Mouse (Mus musculus) monocyte, adult 5-6 weeks (primary cell): Measurements from ENCODE around the gene Pbrm1. TPM values are rescaled to one million over a fixed set of nuclear protein-coding genes. Genes with fewer than 3 reads are reported as not detected.
A peak's percentile ranks its signal among the peaks of the same experiment; 100 is the strongest.

Experiments used
- ATAC-seq: fragments of 153-309, 156-312 bp; replicated peaks from 2 replicates; pipeline ENCODE4 v1.8.0; 2017; ENCODE audit warnings: mild to moderate bottlenecking; ENCODE audit not compliant: low TSS enrichment, insufficient number of reproducible peaks, severe bottlenecking, poor library complexity, low FRiP score
- total RNA-seq: library from RNA; stranded (forward); fragments of 200-1000, 200-491, 200-594 nt; gene quantifications from 3 replicates; pipeline ENCODE4 v1.2.3, GENCODE M21; 2017

Gene Pbrm1
- total RNA-seq, 1 experiment from 2014 or later, result 41.7 TPM

GRCm38 (mm10) chr14:31160196-31161150, 141.5 kb downstream of the Pbrm1 start:
- ATAC-seq, result peak; percentile 81

GRCm38 (mm10) chr14:31161191-31161590, 142.3 kb downstream of the Pbrm1 start:
- no peak for ATAC-seq

GRCm38 (mm10) chr14:31161638-31162037, 142.7 kb downstream of the Pbrm1 start:
- ATAC-seq, result no peak

- no peak for ATAC-seq
Measured at GRCm38 (mm10) chr14:31164067-31164466, 145.1 kb downstream of the Pbrm1 start.

- no peak for ATAC-seq
Measured at GRCm38 (mm10) chr14:31165010-31165409, 146.1 kb downstream of the Pbrm1 start.

- no peak for ATAC-seq
Measured at GRCm38 (mm10) chr14:31165458-31165857, 146.5 kb downstream of the Pbrm1 start.

- peak; percentile 79 for ATAC-seq
Measured at GRCm38 (mm10) chr14:31165991-31166630, 147.2 kb downstream of the Pbrm1 start.

- no peak for ATAC-seq
Measured at GRCm38 (mm10) chr14:31166827-31167226, 147.9 kb downstream of the Pbrm1 start.

- ATAC-seq, result no peak
Measured at GRCm38 (mm10) chr14:31168425-31168824, 149.5 kb downstream of the Pbrm1 start, which contains the start of gene Stab1. TSS of gene Stab1 (minus strand) at chr14:31168641.

- ATAC-seq, result no peak
Measured at GRCm38 (mm10) chr14:31169508-31169907, 150.6 kb downstream of the Pbrm1 start.

GRCm38 (mm10) chr14:31170963-31171362, 152.0 kb downstream of the Pbrm1 start:
- no peak for ATAC-seq

Other genes with a start within 250 kb of the Pbrm1 start
- 6.1 to 14.1 TPM (median 11.7 TPM) in 3 replicates for gene Tmem110, start 193.5 kb upstream of the Pbrm1 start, total RNA-seq
- gene Mustn1, start 139.9 kb upstream of the Pbrm1 start, total RNA-seq, result 0.49 to 1.3 TPM in 2 of 3 replicates, not detected in the other
- gene Itih4, start 132.7 kb upstream of the Pbrm1 start, total RNA-seq, result not detected in 3 replicates
- gene Itih3, start 95.4 kb upstream of the Pbrm1 start, total RNA-seq, result not detected in 3 replicates
- gene Itih1, start 75.8 kb upstream of the Pbrm1 start, total RNA-seq, result not detected in 3 replicates
- 5.3 to 6.9 TPM (median 5.3 TPM) in 3 replicates for gene Nek4, start 67.8 kb upstream of the Pbrm1 start, total RNA-seq
- 17.0 to 29.2 TPM (median 20.6 TPM) in 3 replicates for gene Glt8d1, start 17.7 kb upstream of the Pbrm1 start, total RNA-seq
- 73.5 to 105 TPM (median 73.5 TPM) in 3 replicates for gene Spcs1, start 17.5 kb upstream of the Pbrm1 start, total RNA-seq
- 99.4 to 162 TPM (median 133 TPM) in 3 replicates for gene Gnl3, start within 50 bp of the Pbrm1 start, total RNA-seq
- gene Smim4, start 109.8 kb downstream of the Pbrm1 start, total RNA-seq, result 28.8 to 62.7 TPM (median 40.4 TPM) in 3 replicates
- gene Nt5dc2, start 111.9 kb downstream of the Pbrm1 start, total RNA-seq, result 1.7 to 2.7 TPM in 2 of 3 replicates, not detected in the other
- not detected in 3 replicates for gene Stab1, start 149.5 kb downstream of the Pbrm1 start, total RNA-seq
- not detected in 3 replicates for gene Tnnc1, start 189.2 kb downstream of the Pbrm1 start, total RNA-seq
- gene Nisch, start 197.8 kb downstream of the Pbrm1 start, total RNA-seq, result 88.8 to 157 TPM (median 111 TPM) in 3 replicates
- not detected in 3 replicates for gene Sema3g, start 198.7 kb downstream of the Pbrm1 start, total RNA-seq
- 13.2 to 19.6 TPM (median 14.0 TPM) in 3 replicates for gene Phf7, start 232.2 kb downstream of the Pbrm1 start, total RNA-seq
- 40.4 to 69.5 TPM (median 59.6 TPM) in 3 replicates for gene Bap1, start 232.3 kb downstream of the Pbrm1 start, total RNA-seq